Mouse (Mus musculus): ENCODE results near the gene Slc7a4. TPM values are rescaled to one million over a fixed set of nuclear protein-coding genes. Genes with fewer than 3 reads are reported as not detected.
"Not testable (repeated sequence)": the region's sequence is repeated elsewhere in the genome, so short reads cannot be mapped to it uniquely, and the experiment has no call there.

Slc7a4 gene
- total RNA-seq, 2 experiments from 2014 or later = 0.39 TPM; not detected in 1

DNA sequence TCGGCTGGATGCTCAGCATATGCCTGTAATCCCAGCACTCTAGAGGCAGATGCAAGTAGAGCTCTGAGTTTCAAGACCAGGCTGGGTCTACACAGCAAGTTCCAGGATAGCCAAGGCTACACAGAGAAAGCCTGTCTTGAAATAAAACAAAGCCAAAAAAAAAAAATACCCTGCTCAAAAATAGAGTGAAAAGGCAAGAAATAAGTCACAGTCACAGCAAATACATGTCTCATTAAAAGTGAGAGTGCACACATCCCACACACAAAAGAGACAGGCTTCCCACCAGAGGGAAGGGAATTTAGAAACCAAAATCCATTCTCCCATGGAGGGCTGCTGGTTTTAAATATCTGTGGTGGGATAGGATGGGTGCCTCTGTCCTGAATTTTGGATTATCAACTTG is 19.4 kb downstream of the Slc7a4 start:
- no peak for DNase-seq (ENCODE audit: low spot score)

DNA sequence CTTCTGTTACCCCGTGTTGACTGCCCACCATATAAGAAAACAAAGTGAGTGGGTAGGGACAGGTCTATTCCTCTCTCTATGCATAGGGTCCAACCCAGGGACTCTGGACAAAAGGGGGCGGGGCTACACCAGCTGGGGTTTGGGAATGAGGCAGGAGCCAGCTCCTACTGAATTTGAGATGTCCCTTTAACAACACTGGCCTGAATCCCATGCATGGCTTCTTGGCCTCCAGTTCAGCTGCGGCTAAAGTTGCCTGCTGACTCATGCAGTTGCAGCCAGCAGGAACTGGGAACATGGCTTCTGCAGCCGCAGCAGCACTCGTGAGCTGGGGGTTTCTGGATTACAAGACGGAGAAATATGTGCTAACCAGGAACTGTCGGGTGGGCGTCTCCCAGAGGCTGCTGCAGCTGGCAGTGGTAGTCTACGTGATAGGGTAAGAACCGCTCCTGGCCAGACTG is 21.2 kb downstream of the Slc7a4 start, which contains the start of gene P2rx6:
TSS of gene P2rx6 (plus strand) at position 135 of the 458 bp plus-strand sequence.
- DNase-seq (ENCODE audit: low spot score) = peak; percentile 77

DNA sequence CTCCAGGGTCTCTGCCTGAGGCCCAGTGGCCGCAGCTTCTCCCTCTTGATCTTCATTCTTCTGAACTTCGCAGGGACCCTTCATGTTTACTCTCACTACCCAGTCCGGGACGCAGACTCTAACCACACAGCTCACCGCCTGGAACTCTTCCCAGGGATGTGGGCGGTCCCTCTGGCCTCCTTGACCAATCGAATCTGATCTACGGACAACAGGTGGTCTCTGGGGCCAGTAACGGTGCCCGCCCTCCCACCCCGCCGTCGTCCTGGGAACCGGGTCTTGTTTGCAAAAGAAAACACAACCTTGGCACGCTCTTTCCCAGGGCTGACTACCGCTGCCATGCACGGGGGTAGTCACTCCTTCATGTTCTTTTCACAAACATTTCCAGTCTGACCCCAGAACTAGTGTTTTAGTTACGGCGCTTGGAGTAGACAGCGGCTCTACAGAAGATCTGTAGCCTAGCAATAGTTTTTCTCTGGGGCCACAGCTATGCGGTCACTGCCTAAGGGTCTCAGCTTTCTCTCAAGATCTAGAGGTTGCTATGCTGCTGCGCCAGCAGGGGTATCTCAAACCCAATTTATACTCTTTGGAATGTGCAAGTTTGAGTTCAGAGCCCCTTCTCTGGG is 21.8 kb downstream of the Slc7a4 start, which contains the start of gene Lrrc74b:
TSS of gene Lrrc74b (minus strand) at position 120 of the 623 bp plus-strand sequence.
- DNase-seq (ENCODE audit: low spot score) = peak; percentile 86

DNA sequence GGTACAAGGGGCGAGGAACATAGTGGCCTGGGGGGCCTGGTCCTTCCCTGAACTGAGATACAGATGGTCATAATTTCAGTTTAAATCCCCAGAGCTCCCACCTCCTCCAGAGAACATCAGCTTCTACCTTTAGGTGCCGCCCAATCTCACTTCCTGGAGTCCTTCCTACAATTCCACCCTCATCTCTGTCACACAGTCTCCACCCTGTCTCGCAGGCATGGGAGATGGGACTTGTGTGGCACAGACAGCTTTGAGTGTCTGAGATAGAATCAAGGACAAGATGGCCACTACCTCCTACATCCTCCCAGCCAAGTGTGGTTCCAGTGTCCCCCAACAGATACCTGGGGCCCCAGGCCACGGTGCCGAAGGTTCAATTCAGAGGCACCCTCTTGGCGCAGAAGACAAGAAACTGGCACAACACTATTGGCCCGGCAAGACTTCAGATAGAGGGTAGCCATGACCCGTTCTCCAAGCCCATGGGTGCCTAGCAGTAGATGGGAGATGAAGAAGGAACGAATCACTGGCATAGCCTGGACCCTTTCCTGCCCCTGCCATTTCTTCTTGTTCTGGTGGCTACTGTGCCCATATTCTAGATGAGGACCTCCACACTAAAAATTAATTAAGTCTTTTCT is 23.5 kb downstream of the Slc7a4 start:
- no peak for DNase-seq (ENCODE audit: low spot score)

DNA sequence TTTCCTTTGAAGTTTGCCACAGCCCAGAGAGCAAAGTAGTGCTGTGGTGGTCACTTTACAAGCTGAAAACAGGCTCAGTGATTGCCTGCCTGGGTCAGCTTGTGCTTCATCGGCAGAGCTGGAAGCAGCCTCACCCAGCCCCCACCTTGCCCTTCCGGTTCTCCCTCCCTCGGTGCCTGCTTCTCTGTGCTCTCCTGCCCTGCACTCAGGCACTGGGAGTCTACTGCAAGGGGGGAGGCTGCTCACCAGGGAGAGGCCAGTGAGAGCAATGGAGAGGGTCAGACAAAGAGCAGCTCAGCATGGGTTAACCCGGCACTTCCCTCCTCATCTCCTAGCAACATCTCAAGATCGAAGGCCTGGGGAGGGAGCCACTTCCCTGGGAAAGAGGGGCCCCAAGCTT is 24.2 kb downstream of the Slc7a4 start:
- DNase-seq (ENCODE audit: low spot score) = no peak

DNA sequence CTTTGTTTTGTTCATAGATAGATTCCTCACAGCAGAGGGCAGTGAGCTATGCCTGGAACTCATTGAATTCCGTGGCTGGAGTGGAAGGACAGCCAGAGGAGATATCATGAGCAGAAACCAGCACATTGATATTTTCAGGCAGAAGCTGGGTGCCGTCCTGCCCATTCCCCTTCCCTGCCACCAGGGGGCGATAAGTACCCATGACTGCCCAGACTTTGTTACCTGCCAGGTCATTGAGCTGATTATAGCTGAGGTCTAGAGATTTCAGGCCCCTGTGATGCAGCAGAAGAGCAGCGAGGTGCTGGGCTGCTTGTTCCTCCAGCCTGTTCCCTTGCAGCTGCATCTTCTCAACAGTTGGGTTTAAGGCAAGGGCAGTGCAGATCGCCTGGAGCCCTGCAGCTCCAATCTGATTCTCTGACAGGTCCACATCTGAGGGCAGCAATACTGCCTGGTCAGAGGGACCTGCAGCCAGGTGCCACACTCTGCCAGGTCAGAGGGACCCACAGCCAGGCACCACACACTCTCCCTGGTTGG is 25.0 kb downstream of the Slc7a4 start:
- DNase-seq (ENCODE audit: low spot score) = peak; percentile 76

DNA sequence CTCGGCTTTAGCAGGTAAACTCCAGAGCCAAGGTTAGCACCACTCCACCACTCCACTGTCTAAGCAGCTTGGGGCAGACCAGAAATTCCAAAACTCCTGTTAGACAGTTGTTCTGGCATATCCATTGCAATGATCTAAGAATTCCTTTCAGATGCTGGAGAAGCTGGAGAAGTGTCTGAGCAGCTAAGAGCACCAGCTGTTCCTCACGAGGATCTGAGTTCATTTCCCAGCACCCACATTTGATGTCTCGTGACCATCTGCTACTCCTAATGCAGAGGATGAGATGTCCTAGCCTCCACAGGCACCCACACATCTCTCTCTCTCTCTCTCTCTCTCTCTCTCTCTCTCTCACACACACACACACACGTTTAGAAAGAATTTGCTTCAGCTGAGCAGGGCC is 26.1 kb downstream of the Slc7a4 start:
- no peak for DNase-seq (ENCODE audit: low spot score)

DNA sequence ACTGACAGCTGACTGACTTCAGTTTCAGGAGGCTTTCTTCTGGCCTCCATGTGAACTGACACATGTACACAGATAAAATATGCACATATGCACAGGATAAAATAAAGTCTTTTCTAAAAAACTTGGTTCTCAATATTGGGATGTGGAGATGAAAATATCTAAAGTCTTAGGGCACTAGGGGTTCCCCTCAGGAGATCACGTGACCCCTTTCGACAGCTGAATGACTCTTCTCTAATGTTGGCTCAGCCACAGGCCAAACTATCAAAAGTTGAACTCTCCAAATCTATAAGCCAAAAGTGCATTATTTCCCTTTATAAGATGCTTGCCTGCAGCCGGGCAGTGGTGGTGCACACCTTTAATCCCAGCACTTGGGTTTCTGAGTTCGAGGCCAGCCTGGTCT is 26.8 kb downstream of the Slc7a4 start:
- DNase-seq (ENCODE audit: low spot score) = no peak

DNA sequence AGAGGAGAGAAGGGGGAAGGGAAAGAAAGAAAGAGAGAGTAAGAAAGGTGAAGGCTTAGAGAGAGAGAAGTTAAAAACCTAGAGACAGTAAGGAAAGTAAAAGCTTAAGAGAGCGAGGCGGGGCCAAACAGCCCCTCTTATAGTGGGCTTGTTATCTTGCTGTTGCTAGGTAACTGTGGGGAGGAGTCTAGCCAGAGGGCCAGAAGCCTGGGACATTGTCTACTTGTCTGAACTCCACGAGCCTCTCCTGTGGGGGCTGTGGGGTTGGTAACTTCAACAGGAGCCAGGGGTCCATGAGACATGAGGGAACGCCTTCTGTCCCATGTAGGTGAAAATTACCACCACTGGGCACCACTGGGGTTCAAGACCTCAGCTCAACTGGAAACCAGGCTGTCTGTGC is 28.3 kb downstream of the Slc7a4 start:
- not testable (repeated sequence) for DNase-seq (ENCODE audit: low spot score)

DNA sequence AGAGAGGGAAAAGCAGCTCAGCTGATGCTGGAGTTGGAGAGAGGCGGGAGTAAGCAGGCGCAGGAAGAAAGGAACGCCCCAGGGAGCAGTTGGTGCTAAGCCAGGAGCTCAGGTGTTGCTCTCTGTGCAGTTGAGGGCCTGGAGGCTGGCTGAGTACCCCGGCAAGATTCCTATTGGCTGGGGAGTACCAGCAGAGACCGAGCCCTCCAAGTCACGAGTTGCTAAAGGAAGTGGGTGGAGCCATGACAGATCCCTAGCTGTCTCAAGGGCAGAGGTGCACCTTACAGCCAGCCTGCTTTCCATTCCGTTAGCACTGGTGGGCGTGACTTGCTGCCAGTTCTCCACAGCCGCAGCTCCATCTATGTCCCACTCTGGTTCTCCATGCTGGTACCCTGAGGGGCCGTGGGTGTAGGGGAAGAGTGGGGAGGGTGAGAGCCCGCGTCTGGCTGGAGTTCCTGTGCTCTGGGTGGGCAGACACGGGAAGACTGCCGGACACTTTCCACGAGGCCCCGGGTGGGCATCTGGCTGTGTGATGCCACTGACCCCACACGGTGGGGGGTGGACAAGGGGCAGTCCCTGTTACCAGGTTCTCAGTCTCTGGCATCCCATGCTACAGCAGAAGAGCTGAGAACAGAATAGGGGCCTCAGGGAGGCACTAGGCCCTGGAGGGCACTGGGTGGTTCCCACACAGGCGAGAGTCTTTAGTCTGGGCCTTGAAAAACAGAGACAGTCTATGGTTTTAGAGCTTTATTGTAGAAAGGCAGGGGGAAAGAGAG is 28.9 kb downstream of the Slc7a4 start:
- no peak for DNase-seq (ENCODE audit: low spot score)

DNA sequence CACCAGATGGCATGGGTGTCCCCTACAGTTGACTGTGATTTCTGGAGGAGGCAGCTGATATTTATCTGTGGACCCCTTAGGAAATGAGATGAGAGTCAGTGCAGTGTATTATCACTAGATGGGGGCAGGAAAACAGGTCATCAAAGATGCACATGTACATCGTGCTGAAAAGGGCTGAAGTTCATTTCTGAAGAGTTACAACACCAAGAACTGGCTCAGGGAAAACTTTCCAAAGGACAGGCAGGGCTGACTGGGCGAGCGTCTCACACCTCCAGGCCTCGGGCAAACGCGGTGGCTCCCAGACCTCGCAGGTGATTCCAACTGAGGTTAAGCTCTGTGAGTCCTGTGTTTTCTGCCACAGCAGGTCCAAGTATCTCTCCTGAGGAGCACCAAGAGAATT is 30.2 kb downstream of the Slc7a4 start:
- DNase-seq (ENCODE audit: low spot score) = no peak

DNA sequence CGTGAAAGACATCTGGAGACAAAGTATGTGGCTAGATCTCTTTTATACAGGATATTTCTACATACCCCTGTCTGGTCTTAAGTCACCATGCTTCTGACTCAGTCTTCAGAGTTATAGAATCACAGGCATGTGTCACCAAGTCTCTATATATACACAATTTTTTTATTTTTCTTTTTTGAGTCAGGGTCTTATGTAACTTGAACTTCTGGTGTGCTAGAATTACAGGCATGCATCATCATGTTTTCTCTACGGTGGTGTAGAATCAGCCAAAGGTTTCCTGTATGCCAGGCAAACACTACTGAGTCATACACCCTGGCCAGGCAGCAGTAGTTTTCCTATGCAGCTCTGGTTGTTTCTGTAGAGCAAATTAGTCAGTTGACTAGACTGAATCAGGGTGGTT is 40.4 kb downstream of the Slc7a4 start:
- DNase-seq (ENCODE audit: low spot score) = no peak

DNA sequence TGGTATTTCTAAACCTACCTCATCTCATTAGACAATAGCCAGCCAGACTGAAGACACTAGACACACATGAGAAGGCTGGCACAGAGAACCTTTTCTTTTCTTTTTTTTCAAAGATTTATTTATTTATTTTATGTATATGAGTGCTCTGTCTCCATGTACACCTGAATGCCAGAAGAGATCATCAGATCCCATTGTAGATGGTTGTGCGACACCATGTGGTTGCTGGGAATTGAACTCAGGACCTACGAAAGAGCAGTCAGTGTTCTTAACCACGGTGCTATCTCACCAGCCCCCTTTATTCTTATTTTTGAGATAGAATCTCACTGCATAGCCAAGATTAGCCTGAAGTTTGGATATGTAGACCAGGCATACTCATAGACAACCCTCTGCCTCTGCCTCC is 46.4 kb downstream of the Slc7a4 start:
- no peak for DNase-seq (ENCODE audit: low spot score)

DNA sequence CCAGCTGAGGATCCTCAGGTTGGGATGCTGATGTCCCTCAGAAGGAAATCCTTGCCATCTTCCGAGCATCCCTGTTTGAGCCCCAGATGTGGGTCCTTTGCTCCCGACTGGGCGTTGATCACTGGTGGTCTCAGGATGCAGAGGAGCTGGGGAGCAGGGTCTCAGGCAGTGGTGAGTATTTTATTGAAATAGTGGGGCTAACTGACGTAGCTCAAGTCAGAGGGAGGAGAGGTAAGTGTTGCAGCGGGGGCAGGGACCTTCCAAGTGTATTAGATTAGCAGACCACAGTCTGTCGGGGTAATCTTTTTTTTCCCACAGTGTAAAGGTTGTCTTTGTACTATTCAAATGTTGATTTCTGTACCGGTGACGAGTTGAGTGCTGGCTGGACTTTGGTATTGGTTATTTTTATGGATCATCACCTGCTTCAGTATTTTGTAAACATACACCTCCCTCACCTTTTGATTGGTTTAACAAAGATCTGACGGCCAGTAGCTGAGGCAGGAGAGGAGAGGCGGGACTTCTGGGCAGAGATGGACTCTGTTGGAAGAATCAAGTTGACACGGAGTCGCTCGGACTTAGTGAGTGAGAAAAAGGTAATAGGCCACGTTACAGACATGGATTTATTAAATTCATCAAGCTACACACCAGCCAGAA is 50.2 kb downstream of the Slc7a4 start:
- no peak for DNase-seq (ENCODE audit: low spot score)

DNA sequence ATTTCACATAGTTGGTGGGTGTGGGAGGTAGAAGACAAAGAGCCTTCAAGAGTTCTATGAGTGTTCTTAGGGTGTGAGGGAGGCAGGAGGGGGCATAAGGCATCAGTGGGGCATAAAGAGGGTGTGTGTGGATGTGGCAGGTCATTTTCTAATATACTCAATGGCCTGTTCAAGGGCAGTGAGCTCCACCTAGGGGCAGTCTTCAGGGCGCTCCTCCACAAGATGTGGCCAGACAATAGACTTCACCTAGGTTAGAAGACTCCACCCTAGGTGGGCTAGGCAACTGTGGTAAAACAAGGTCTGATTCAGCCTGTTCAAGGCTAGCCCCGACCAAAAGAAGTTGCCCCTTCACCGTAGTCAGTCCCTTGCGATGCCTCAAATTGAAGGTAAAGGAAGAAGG is 50.7 kb downstream of the Slc7a4 start:
- DNase-seq (ENCODE audit: low spot score) = no peak

DNA sequence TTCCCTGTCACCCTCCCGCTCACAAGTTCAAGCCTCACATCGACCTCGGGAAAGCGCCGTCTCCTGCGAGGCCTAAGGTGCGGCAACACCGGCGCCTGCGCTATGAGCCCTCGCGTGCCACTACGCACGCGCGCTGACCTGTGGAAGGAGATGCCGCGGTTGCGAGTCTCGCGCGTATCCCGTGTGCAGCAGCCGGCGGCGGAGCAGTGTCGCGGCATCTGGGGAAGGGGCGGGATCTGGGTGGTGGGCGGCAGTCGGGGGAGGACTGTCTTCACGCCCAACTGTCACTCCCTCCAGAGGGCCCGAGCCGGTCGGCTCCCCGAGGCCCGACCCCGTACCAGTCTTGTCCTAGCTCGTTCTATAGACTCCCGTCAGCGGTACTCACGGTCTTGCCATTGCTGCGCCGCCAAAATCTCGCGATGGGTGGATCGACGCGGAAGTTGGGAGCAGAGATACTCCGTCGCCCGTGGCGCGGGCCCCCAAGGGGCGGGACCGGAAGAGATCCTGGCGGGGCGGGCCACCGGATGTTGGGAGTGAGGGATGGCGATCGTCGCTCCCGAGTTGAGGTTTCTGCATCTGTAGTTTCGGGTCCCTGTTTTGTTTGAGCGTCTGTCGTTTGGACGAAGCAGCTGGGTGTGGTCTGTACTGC is 52.2 kb downstream of the Slc7a4 start, which contains the start of gene Thap7:
TSS of gene Thap7 (minus strand) at position 497 of the 649 bp plus-strand sequence.
- peak; percentile 98 for DNase-seq (ENCODE audit: low spot score)

DNA sequence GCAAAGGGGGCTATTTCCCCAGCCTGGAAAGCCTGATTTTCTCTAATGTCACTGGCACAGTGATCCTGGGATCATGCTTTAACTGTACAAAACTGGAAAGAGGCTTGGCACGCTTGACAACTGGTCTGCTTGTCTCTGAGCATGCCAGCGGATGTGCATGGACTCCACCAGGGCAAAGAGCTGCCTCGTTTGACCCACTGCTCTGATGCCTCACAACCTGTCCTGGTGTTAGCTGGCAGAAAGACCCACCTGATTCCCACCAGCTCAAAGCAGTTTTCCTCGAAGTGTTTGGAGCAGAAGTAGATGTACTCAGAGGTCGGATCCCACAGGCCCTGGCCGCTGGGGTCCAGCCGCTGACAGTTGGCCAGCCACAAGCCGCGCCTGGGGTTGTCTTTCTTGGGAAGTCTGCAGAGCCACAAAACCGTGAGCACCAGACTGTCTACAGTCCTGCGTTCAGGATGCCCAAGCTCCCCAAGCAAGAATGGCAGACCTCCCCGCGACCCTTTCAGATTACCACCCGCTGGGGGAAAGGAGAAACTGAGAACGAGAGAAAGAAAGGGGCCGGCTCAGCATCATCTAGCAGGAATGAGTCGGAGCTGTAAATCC is 52.9 kb downstream of the Slc7a4 start:
- DNase-seq (ENCODE audit: low spot score) = no peak

DNA sequence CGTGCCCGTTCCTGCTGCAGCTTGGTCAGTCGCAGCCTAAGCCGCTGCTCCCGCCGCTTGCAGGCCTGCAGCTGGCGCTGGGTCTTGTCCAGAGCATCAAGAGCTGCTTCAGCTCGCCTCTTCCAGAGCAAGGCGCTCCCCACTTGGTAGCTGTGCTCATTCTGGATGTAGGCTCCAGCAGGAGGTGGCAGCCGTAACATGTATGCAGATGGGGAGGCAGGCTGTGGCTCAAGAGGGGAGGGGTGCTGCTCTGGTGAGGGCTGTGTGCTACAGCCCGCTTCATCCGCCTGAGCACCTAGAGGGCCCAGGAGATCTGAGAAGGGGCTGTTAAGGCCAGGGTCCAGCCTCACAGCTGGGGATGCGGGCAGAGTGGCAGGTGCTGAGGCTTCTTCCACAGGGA is 54.7 kb downstream of the Slc7a4 start:
- DNase-seq (ENCODE audit: low spot score) = no peak

DNA sequence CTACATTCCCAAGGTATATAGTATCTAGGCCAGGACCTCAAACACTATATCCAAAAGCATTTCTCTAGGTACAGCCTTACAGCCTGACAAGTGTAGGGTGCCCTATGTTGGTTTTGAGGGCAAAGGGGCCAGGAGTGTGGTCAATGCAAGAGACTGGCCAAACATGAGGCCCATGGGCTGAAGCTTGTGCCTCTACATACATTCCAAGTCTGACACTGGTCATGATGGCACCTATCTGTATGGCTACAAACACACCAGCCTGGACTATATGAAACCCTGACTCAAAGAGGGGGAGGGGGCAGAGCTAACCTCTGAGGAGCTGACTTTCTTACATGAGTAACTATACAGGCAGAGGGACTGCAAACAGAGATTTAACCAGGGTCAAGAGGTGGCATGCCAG is 55.4 kb downstream of the Slc7a4 start:
- no peak for DNase-seq (ENCODE audit: low spot score)

DNA sequence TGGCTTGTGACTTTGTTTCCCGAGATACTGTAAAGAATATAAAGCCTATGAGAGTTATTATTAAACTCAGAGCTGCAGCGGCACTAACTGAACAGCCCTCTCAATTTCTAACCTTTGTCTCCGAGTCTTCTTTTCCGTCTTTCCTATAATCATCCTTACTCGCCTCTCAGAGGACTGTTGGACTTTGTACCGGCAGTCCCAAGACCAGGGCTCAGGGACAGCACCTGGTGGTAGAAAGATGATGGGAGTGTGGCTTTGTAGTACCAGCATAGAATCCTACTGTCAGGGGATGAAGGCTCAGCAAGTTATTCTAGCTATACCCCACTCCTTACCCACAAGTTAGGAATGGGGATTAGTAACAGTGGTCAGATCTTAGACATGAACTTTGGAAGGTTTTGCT is 56.8 kb downstream of the Slc7a4 start:
- DNase-seq (ENCODE audit: low spot score) = no peak

DNA sequence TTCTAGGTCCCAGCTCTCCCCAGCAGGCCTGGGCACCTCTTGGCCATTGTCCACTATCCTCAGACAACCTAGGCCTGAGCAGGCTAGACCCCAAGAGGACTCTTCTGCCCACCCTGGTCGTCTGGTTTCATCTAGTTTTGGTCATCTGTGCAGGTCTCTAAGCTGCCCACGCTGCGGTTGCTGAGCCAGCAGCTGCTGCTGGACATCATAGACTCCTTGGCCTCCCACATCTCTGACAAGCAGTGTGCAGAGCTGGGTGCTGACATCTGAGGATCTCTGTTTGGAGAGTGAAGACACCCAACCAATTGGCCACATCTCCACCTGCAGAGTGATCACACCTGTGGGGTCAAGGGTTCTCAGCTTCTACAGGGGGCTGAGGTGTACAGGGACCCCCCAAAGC is 57.5 kb downstream of the Slc7a4 start:
- no peak for DNase-seq (ENCODE audit: low spot score)

Measured in gastrocnemius, adult 18-20 months (tissue).